Mouse (Mus musculus) megakaryocyte, embryonic 14.5 days (primary cell): ENCODE results near the gene N4bp1.

Experiments
- FLI1 ChIP-seq: IDR thresholded peaks from 2 replicates; pipeline ENCODE4 v1.6.1; 2012; ENCODE audit warnings: low read length, inconsistent platforms, mixed read lengths
- GATA1 ChIP-seq: IDR thresholded peaks from 3 replicates; pipeline ENCODE4 v1.6.1; 2012; ENCODE audit warnings: mixed read lengths, low read length, inconsistent platforms, borderline replicate concordance

DNA sequence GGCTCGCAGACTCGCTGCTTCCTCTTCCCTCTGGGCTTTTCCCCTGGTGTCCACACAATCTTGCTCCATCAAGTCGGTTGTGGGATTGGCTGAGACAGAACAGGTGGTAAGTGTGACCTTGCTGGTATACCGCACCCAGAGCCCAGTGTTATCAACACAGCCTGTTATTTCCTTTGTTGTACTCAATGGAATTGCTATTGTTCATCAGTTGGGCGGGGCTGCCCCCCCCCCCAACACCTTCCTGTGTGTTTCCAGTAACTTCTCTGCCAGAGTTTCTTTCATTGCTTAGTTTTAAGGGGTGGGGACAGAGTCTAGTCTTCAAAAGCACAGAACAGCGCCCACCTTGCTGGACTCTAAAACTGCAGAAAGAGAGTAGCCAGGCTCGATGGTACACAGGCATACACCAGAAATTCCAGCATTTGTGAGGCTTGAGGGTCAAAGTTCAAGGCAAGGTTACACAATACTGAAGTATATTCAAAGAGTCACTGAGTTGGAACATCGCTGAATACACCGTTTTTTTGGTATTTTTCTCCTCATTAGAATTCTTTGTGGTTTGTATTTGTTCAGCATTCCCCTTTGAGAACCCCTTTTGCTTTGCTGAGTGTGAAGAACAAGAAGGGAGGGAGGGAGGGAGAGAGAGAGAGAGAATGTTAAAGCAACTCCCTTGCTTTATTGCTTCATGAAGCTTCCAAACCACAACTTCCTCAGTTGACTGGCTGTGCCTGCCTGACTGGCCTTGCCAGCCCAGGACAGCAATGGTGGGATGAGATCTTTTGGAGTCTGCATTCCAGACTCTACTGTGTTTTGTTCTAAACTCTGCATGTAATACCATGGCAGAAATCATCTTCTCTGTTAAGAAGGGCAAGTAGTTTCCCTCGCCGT lies 3.2 kb upstream of the N4bp1 start:
- TF ChIP-seq GATA1 (no peak), FLI1 (no peak)
